Mouse (Mus musculus): ENCODE measurements around the gene Mup14. TPM values are rescaled to one million over a fixed set of nuclear protein-coding genes. Genes with fewer than 3 reads are reported as not detected.
"Not testable (repeated sequence)": the region's sequence is repeated elsewhere in the genome, so short reads cannot be mapped to it uniquely, and the experiment has no call there.

Gene Mup14
- not detected in 2 replicates for polyA plus RNA-seq (2014; fragmentation: Nextera tagmentation; extraction: Ambion mirVana)

- WGBS = 91% methylated on average over 3 of the region's 6 CpGs
Observed at GRCm38 (mm10) chr4:61303900-61304299, at the start of gene Mup14. Gene Mup14, minus strand, starts transcription at chr4:61304000.

GRCm38 (mm10) chr4:61338108-61338507 lies 34.3 kb upstream of the Mup14 start:
- H3K9ac ChIP-seq (ENCODE audit: low read length); H3K4me1 ChIP-seq (replicated peaks; ENCODE audit: control insufficient read depth, insufficient read depth, low read length); DNase-seq (ENCODE audit: low spot score); H3K9me3 ChIP-seq (ENCODE audit: control insufficient read depth, low read length); H3K27me3 ChIP-seq (replicated peaks; ENCODE audit: control insufficient read depth, insufficient read depth, low read length); H3K27ac ChIP-seq (ENCODE audit: low read depth); H3K4me2 ChIP-seq (ENCODE audit: low read length); ATAC-seq (replicated peaks; ENCODE audit: low FRiP score, low TSS enrichment, low read depth); H3K36me3 ChIP-seq (ENCODE audit: control insufficient read depth, insufficient read depth, low read length); H3K4me3 ChIP-seq (ENCODE audit: low read depth, low read length): not testable (repeated sequence)
- 87% methylated on average over 3 of the region's 5 CpGs for WGBS

More at GRCm38 (mm10) chr4:61303900-61304299, at the start of gene Mup14:
- not testable (repeated sequence) for DNase-seq (ENCODE audit: low spot score); H3K27me3 ChIP-seq (replicated peaks; ENCODE audit: control insufficient read depth, insufficient read depth, low read length); H3K36me3 ChIP-seq (ENCODE audit: control insufficient read depth, insufficient read depth, low read length); H3K9me3 ChIP-seq (ENCODE audit: control insufficient read depth, low read length); H3K4me1 ChIP-seq (replicated peaks; ENCODE audit: control insufficient read depth, insufficient read depth, low read length); H3K4me2 ChIP-seq (ENCODE audit: low read length); H3K27ac ChIP-seq (ENCODE audit: low read depth); ATAC-seq (replicated peaks; ENCODE audit: low FRiP score, low TSS enrichment, low read depth); H3K4me3 ChIP-seq (ENCODE audit: low read depth, low read length); H3K9ac ChIP-seq (ENCODE audit: low read length)

Other genes starting within 250 kb of the Mup14 start
- gene Mup13, start 75.7 kb downstream of the Mup14 start, polyA plus RNA-seq (2014; fragmentation: Nextera tagmentation; extraction: Ambion mirVana) = not detected in 2 replicates
- gene Mup15, start 135.7 kb upstream of the Mup14 start, polyA plus RNA-seq (2014; fragmentation: Nextera tagmentation; extraction: Ambion mirVana) = not detected in 2 replicates
- not detected in 2 replicates for gene Mup16, start 215.5 kb upstream of the Mup14 start, polyA plus RNA-seq (2014; fragmentation: Nextera tagmentation; extraction: Ambion mirVana)